Mouse (Mus musculus) heart, postnatal 10 days (tissue): ENCODE results near the gene Ebpl. TPM values are rescaled to one million over a fixed set of nuclear protein-coding genes. Genes with fewer than 3 reads are reported as not detected.

ENCODE experiments used
- total RNA-seq, 2 experiments: library from RNA; stranded (reverse); gene quantifications; 2 replicates each; pipeline ENCODE4 v1.2.3; 2021

Ebpl gene
- total RNA-seq, 2 experiments from 2014 or later = 1.9 to 2.1 TPM

Other genes with a start within 250 kb of the Ebpl start
- 10 to 100 TPM; 31.0 to 34.8 TPM for gene Sacs, start 222.0 kb downstream of the Ebpl start, total RNA-seq
- gene Sgcg, start 101.9 kb downstream of the Ebpl start, total RNA-seq = 100 to 1,000 TPM; 205 to 214 TPM
- under 1 TPM; 0.45 to 0.97 TPM for gene Arl11, start 50.7 kb downstream of the Ebpl start, total RNA-seq
- 10 to 100 TPM; 37.7 to 47.8 TPM for gene Kpna3, start 79.4 kb upstream of the Ebpl start, total RNA-seq
- 10 to 100 TPM; 46.6 to 48.7 TPM for gene Spryd7, start 196.4 kb upstream of the Ebpl start, total RNA-seq
- 10 to 100 TPM in 1 of 2 experiments, 1 to 10 TPM in 1; 9.0 to 13.2 TPM for gene Trim13, start 237.8 kb upstream of the Ebpl start, total RNA-seq
- under 1 TPM; 0.32 to 0.43 TPM for gene Kcnrg, start 247.0 kb upstream of the Ebpl start, total RNA-seq